Mouse (Mus musculus) MEL (cell line): ENCODE measurements at regions not wholly inside any gene's neighbourhood (a gene's known extent, or its start where the extent isn't known, plus 50 kb on each side); places are given as distances from the start of the nearest gene placed in this dataset.

ENCODE experiments used
- DNase-seq: peaks from one replicate; pipeline ENCODE4 v3.0.0; 2011; ENCODE audit warnings: low read depth, low spot score
- H3K27ac ChIP-seq: 2 replicates; pipeline ENCODE4 v1.5.1; 2012; ENCODE audit warnings: low read depth, mild to moderate bottlenecking, control low read depth, low read length, moderate library complexity; ENCODE audit not compliant: control insufficient read depth
- H3K27me3 ChIP-seq, 2 experiments: fragments of 150-350 bp in 1 of 2; sonication (generic) in 1 of 2; 2 replicates each; pipeline ENCODE4 v1.6.1; 2012; ENCODE audit warnings: low read length in 2 of 2, mild to moderate bottlenecking in 2 of 2, improper control_type of control experiment in 1 of 2, moderate library complexity in 1 of 2; ENCODE audit not compliant: insufficient read depth in 2 of 2, control insufficient read depth in 1 of 2
- H3K36me3 ChIP-seq, 2 experiments: 2 replicates each; pipeline ENCODE4 v1.6.1; 2012 to 2014; ENCODE audit warnings: low read length in 2 of 2, improper control_type of control experiment in 1 of 2, inconsistent platforms in 1 of 2, mild to moderate bottlenecking in 1 of 2; ENCODE audit not compliant: insufficient read depth in 2 of 2, control insufficient read depth in 1 of 2
- H3K4me1 ChIP-seq, 2 experiments: fragments of 150-350 bp in 1 of 2; sonication (generic) in 1 of 2; 2 replicates each; pipeline ENCODE4 v1.6.1; 2012; ENCODE audit warnings: low read length in 2 of 2, improper control_type of control experiment in 1 of 2, mild to moderate bottlenecking in 1 of 2; ENCODE audit not compliant: insufficient read depth in 2 of 2, control insufficient read depth in 1 of 2
- H3K4me3 ChIP-seq, 2 experiments: fragments of 150-350 bp in 1 of 2; sonication (generic) in 1 of 2; 2 replicates each; pipeline ENCODE4 v1.5.1; 2012; ENCODE audit warnings: low read depth in 2 of 2, low read length in 2 of 2, mild to moderate bottlenecking in 2 of 2, moderate library complexity in 2 of 2, control low read depth in 1 of 2, improper control_type of control experiment in 1 of 2; ENCODE audit not compliant: control insufficient read depth in 1 of 2, insufficient read depth in 1 of 2
- H3K79me2 ChIP-seq: 2 replicates; pipeline ENCODE4 v1.6.1; 2012; ENCODE audit warnings: mild to moderate bottlenecking, low read length, moderate library complexity; ENCODE audit not compliant: control insufficient read depth, poor library complexity, insufficient read depth
- H3K9ac ChIP-seq: 2 replicates; pipeline ENCODE4 v1.6.1; 2012; ENCODE audit warnings: low read depth, mild to moderate bottlenecking, control low read depth, low read length, moderate library complexity; ENCODE audit not compliant: control insufficient read depth, poor library complexity, severe bottlenecking
- H3K9me3 ChIP-seq: fragments of 150-350 bp; sonication (generic); replicated peaks from 2 replicates; pipeline ENCODE4 v1.6.1; 2012; ENCODE audit warnings: mild to moderate bottlenecking, low read length, improper control_type of control experiment, moderate library complexity; ENCODE audit not compliant: insufficient read depth
- BHLHE40 ChIP-seq: IDR thresholded peaks from 2 replicates; pipeline ENCODE4 v1.6.1; 2012; ENCODE audit warnings: low read depth, mild to moderate bottlenecking, inconsistent platforms, low read length, improper control_type of control experiment, borderline replicate concordance
- CHD1 ChIP-seq: IDR thresholded peaks from 2 replicates; pipeline ENCODE4 v1.6.1; 2012; ENCODE audit warnings: low read depth, mild to moderate bottlenecking, inconsistent platforms, low read length, improper control_type of control experiment
- CHD2 ChIP-seq: IDR thresholded peaks from 2 replicates; pipeline ENCODE4 v1.6.1; 2011; ENCODE audit warnings: low read length, improper control_type of control experiment
- CTCF ChIP-seq, 3 experiments: IDR thresholded peaks in 2 of 3; conservative IDR thresholded peaks in 1 of 3; 2 replicates each; pipeline ENCODE4 v1.5.1; 2011 to 2012; ENCODE audit warnings: low read length in 3 of 3, low read depth in 2 of 3, mild to moderate bottlenecking in 2 of 3, improper control_type of control experiment in 1 of 3, inconsistent platforms in 1 of 3, mixed read lengths in 1 of 3, moderate library complexity in 1 of 3; ENCODE audit not compliant: control insufficient read depth in 1 of 3, insufficient read depth in 1 of 3, poor library complexity in 1 of 3, severe bottlenecking in 1 of 3
- ELF1 ChIP-seq: IDR thresholded peaks from 2 replicates; pipeline ENCODE4 v1.6.1; 2014; ENCODE audit warnings: low read depth, mild to moderate bottlenecking, inconsistent platforms, low read length, improper control_type of control experiment, moderate library complexity
- GABPA ChIP-seq: IDR thresholded peaks from 2 replicates; pipeline ENCODE4 v1.6.1; 2012; ENCODE audit warnings: low read depth, mild to moderate bottlenecking, inconsistent platforms, low read length, improper control_type of control experiment, moderate library complexity
- HCFC1 ChIP-seq: IDR thresholded peaks from 2 replicates; pipeline ENCODE4 v1.6.1; 2012; ENCODE audit warnings: low read depth, mild to moderate bottlenecking, inconsistent platforms, low read length, improper control_type of control experiment, moderate library complexity
- KAT2A ChIP-seq: conservative IDR thresholded peaks from 2 replicates; pipeline ENCODE4 v1.6.1; 2012; ENCODE audit warnings: low read depth, low read length, improper control_type of control experiment, inconsistent platforms
- MAZ ChIP-seq: IDR thresholded peaks from 2 replicates; pipeline ENCODE4 v1.6.1; 2012; ENCODE audit warnings: low read depth, mild to moderate bottlenecking, inconsistent platforms, low read length, improper control_type of control experiment
- MYB ChIP-seq: IDR thresholded peaks from 2 replicates; pipeline ENCODE4 v1.6.1; 2011; ENCODE audit warnings: mild to moderate bottlenecking, low read depth, low read length, improper control_type of control experiment
- NRF1 ChIP-seq: IDR thresholded peaks from 2 replicates; pipeline ENCODE4 v1.6.1; 2014; ENCODE audit warnings: low read depth, mild to moderate bottlenecking, inconsistent platforms, low read length, improper control_type of control experiment, moderate library complexity; ENCODE audit not compliant: poor library complexity, insufficient read depth, severe bottlenecking
- POLR2AphosphoS2 ChIP-seq: IDR thresholded peaks from 2 replicates; pipeline ENCODE4 v1.6.1; 2011; ENCODE audit warnings: low read length, improper control_type of control experiment
- POLR2AphosphoS5 ChIP-seq: IDR thresholded peaks from 2 replicates; pipeline ENCODE4 v1.6.1; 2012; ENCODE audit warnings: low read depth, borderline replicate concordance, mild to moderate bottlenecking, inconsistent platforms, low read length, moderate library complexity, mixed read lengths
- RAD21 ChIP-seq: IDR thresholded peaks from 2 replicates; pipeline ENCODE4 v1.6.1; 2011; ENCODE audit warnings: mild to moderate bottlenecking, low read depth, low read length, improper control_type of control experiment
- RCOR1 ChIP-seq: IDR thresholded peaks from 2 replicates; pipeline ENCODE4 v1.6.1; 2012; ENCODE audit warnings: low read depth, mild to moderate bottlenecking, inconsistent platforms, low read length, improper control_type of control experiment
- SIN3A ChIP-seq: IDR thresholded peaks from 2 replicates; pipeline ENCODE4 v1.6.1; 2012; ENCODE audit warnings: low read length, improper control_type of control experiment, inconsistent platforms
- SMC3 ChIP-seq: IDR thresholded peaks from 2 replicates; pipeline ENCODE4 v1.6.1; 2011; ENCODE audit warnings: low read depth, low read length, improper control_type of control experiment
- TBP ChIP-seq: IDR thresholded peaks from 2 replicates; pipeline ENCODE4 v1.8.0; 2011; ENCODE audit warnings: low read depth, low read length, improper control_type of control experiment
- USF2 ChIP-seq, 2 experiments: IDR thresholded peaks; 2 replicates each; pipeline ENCODE4 v1.6.1; 2011 to 2012; ENCODE audit warnings: improper control_type of control experiment in 2 of 2, low read length in 2 of 2, borderline replicate concordance in 1 of 2, inconsistent platforms in 1 of 2, low read depth in 1 of 2, mild to moderate bottlenecking in 1 of 2; ENCODE audit not compliant: insufficient read depth in 1 of 2
- ZC3H11A ChIP-seq: IDR thresholded peaks from 2 replicates; pipeline ENCODE4 v1.6.1; 2012; ENCODE audit warnings: low read depth, mild to moderate bottlenecking, inconsistent platforms, low read length, improper control_type of control experiment
- ZKSCAN1 ChIP-seq: IDR thresholded peaks from 2 replicates; pipeline ENCODE4 v1.6.1; 2012; ENCODE audit warnings: low read depth, mild to moderate bottlenecking, inconsistent platforms, low read length, improper control_type of control experiment, moderate library complexity
- ZMIZ1 ChIP-seq: IDR thresholded peaks from 2 replicates; pipeline ENCODE4 v1.6.1; 2012; ENCODE audit warnings: low read depth, mild to moderate bottlenecking, inconsistent platforms, low read length, improper control_type of control experiment, moderate library complexity
- ZNF384 ChIP-seq: IDR thresholded peaks from 2 replicates; pipeline ENCODE4 v1.6.1; 2012; ENCODE audit warnings: low read depth, mild to moderate bottlenecking, inconsistent platforms, low read length, improper control_type of control experiment

DNA sequence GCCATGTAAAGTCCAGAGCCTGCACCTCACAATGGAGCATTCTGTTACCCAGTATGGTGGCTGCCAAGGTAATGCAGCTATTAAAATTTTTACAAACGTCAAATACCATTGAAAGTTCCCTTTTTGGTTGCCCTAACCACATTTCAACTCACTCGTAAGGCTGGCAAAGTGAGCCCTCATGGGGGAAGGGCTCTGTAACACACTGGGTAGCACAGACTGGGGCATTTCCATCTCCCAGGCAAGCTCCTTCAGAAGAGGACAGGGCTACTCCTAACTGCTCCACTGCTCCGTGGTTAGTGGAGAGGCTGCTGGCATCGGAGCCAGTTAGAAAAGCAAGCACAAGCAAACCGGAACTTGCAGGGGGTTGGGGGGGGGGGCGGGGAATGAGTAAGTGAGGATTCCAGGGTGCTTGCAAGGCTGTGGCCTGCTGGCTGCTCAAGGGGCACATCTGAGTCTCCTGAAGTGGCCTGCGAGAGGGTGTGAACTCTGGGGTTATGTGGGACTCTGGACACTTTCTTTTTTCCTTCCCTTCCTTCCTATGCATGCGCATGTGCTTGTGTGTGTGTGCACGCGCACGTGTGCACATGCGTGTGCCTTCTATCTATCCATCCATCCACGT lies 233.8 kb downstream of the Sox9 start:
- H3K79me2 ChIP-seq = no peaks in the 10 kb centered on the region
- H3K9ac ChIP-seq = no peak overlapping the region
- TF ChIP-seq SIN3A = no peak
- TF ChIP-seq HCFC1 = no peak
- no peak for TF ChIP-seq POLR2AphosphoS5
- no peak for TF ChIP-seq ELF1
- TF ChIP-seq CHD1 = no peak
- TF ChIP-seq RAD21 = no peak
- no peak for TF ChIP-seq RCOR1
- TF ChIP-seq CTCF (IDR thresholded peaks at IDR 0.05 in 2 of 3, conservative IDR thresholded peaks at IDR 0.05 in 1 of 3; ENCODE audit: control insufficient read depth in 1 of 3, insufficient read depth in 1 of 3, low read depth in 2 of 3, low read length in 3 of 3, poor library complexity in 1 of 3, severe bottlenecking in 1 of 3) = no peak
- TF ChIP-seq KAT2A = no peak
- no peak for TF ChIP-seq TBP
- TF ChIP-seq ZC3H11A = no peak
- TF ChIP-seq SMC3 = no peak
- no peak for TF ChIP-seq CHD2
- TF ChIP-seq MYB = no peak
- TF ChIP-seq MAZ = no peak
- TF ChIP-seq ZKSCAN1 = no peak
- TF ChIP-seq NRF1 = no peak
- no peak for TF ChIP-seq ZNF384
- TF ChIP-seq POLR2AphosphoS2 = no peak
- no peaks in the 10 kb centered on the region for H3K4me1 ChIP-seq
- H3K27ac ChIP-seq = no peak overlapping the region
- DNase-seq = no peak
- no peaks in the 10 kb centered on the region for H3K27me3 ChIP-seq
- H3K9me3 ChIP-seq = no peaks in the 10 kb centered on the region
- no peak overlapping the region for H3K4me3 ChIP-seq
- H3K36me3 ChIP-seq = no peaks in the 10 kb centered on the region

DNA sequence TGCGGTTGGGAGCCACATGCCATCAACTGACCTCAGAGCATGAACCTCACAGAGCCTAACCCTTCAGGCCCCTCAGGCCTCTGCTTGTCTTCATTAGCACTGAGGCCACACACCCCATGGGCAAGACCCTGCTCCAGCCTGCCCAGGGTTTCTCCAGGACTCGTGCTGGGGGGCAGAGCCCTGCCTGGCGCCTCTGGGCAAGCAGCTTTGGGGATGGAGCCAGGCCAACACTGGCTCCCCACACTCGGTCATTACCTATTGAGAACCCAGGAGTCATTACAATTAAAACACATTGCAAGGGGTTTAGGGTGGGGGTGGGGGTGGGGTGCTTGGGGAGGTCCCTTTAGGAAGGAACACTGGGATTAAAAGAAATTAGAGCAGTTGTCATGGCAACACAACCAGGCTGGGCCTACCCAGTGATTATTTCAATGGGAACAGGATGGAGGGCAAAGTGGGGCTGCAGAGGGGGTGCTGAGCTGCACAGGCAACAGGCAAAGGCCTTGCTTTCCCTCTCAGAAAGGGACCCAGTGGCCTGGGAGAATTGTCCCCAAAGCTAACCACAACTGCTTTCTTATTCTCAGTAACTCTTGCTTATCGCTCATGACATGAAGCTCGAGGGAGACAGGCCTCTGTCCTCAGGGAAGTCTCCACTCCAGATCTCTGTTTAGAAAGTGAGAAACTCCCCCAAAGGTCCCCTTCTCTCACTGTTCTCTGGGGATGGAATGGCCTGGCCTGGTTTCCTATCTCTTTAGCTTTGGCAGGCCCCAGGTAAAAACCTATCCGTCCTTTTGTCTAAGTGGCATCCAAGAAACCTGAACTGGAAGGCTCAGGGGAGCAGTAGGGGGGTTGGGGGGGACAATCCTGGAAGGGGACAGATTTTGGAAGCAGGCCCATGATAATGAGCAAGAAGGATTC lies 235.0 kb downstream of the Sox9 start:
- Histone ChIP-seq H3K36me3 (no peaks in the 10 kb centered on the region), H3K4me1 (no peaks in the 10 kb centered on the region), H3K9ac (no peak overlapping the region)
- no peak for TF ChIP-seq BHLHE40
- no peak for TF ChIP-seq NRF1
- TF ChIP-seq ZMIZ1 = no peak
- TF ChIP-seq MAZ = no peak
- TF ChIP-seq CHD1 = no peak
- TF ChIP-seq CHD2 = no peak
- no peak for TF ChIP-seq GABPA
- TF ChIP-seq HCFC1 = no peak
- TF ChIP-seq KAT2A = no peak
- TF ChIP-seq RAD21 = no peak
- TF ChIP-seq USF2 (IDR thresholded peaks at IDR 0.05; ENCODE audit: borderline replicate concordance in 1 of 2, insufficient read depth in 1 of 2, low read depth in 1 of 2, low read length in 2 of 2) = no peak
- TF ChIP-seq POLR2AphosphoS5 = no peak
- TF ChIP-seq, all 39 proteins: peak for 0
- no peaks in the 10 kb centered on the region for H3K9me3 ChIP-seq
- no peaks in the 10 kb centered on the region for H3K79me2 ChIP-seq
- H3K4me3 ChIP-seq = no peak overlapping the region
- no peaks in the 10 kb centered on the region for H3K27me3 ChIP-seq
- no peak for DNase-seq
- H3K27ac ChIP-seq = no peak overlapping the region
